ENCODE assay signal across 7 mouse cellular contexts in the genomic region with DNA sequence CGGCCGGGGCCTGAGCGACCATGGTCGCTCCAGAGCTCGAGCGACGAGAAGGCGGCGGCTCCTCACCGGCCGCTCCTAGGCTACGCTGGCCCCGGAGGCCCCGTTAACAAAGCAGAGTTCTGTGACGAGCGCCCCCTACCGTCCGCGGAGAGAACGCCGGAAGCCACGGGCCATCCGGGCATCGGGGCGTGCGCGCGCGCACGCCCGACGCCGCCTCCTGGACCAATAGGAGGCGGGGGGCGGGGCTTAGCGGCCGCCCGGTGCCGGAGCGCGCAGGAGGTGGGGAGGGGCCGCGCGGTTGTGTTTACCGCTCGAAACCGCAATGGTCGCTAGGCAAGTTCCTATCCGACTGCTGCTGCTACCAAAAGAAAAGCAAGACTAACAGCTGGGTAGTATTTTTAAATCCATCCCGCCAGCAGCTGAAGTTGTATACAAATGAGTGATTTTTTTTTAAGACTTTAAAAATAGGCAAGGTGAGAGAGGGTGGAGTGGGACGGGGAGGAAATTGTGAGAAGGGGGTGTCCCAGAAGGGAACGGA. TPM values are rescaled to one million over a fixed set of nuclear protein-coding genes. Genes with fewer than 3 reads are reported as not detected.
DNase-seq lines count a peak whose midpoint lies in the region; ATAC-seq lines count a peak whose summit lies in the region.

A gene (minus strand): TSS at position 155 of the 538 bp plus-strand sequence.

- H3K9me3 ChIP-seq in embryonic facial prominence, embryonic 10.5 days = no peaks in the 10 kb centered on the region
- H3K9me3 ChIP-seq in limb, embryonic 10.5 days (replicated peaks) = no peaks in the 10 kb centered on the region
- no peaks in the 10 kb centered on the region for H3K9me3 ChIP-seq in midbrain, embryonic 13.5 days

- peak within 1 kb of the TSS; percentile 91 for H3K4me3 ChIP-seq in embryonic facial prominence, embryonic 10.5 days
- peak within 1 kb of the TSS; percentile 89 for H3K4me3 ChIP-seq in limb, embryonic 10.5 days
- peak within 1 kb of the TSS; percentile 65 for H3K4me3 ChIP-seq in midbrain, embryonic 13.5 days (replicated peaks)

- H3K27me3 ChIP-seq in embryonic facial prominence, embryonic 10.5 days (replicated peaks; ENCODE audit: low read depth, poor library complexity, severe bottlenecking) = no peaks in the 10 kb centered on the region
- no peaks in the 10 kb centered on the region for H3K27me3 ChIP-seq in limb, embryonic 10.5 days (ENCODE audit: low read depth, poor library complexity, severe bottlenecking)
- no peaks in the 10 kb centered on the region for H3K27me3 ChIP-seq in midbrain, embryonic 13.5 days

- ATAC-seq in granulocyte monocyte progenitor cell, adult 5-6 weeks (replicated peaks; ENCODE audit: poor library complexity, severe bottlenecking) = peak; percentile 80
- peak; percentile 93 for ATAC-seq in midbrain, embryonic 13.5 days

- peaks cover 16% of the 10 kb centered on the region for H3K4me1 ChIP-seq in embryonic facial prominence, embryonic 10.5 days
- peaks cover 14% of the 10 kb centered on the region for H3K4me1 ChIP-seq in limb, embryonic 10.5 days
- peaks cover 30% of the 10 kb centered on the region for H3K4me1 ChIP-seq in midbrain, embryonic 13.5 days (replicated peaks)

- H3K27ac ChIP-seq in embryonic facial prominence, embryonic 10.5 days (replicated peaks) = peak within 1 kb of the TSS; percentile 100
- H3K27ac ChIP-seq in limb, embryonic 10.5 days = peak within 1 kb of the TSS; percentile 100
- peak within 1 kb of the TSS; percentile 99 for H3K27ac ChIP-seq in midbrain, embryonic 13.5 days

- peak within 1 kb of the TSS; percentile 99 for H3K9ac ChIP-seq in midbrain, embryonic 13.5 days (replicated peaks)

- peak; percentile 99 for DNase-seq in adrenal gland, postnatal 10 days
- peak; percentile 97 for DNase-seq in embryonic facial prominence, embryonic 10.5 days (ENCODE audit: low spot score)
- DNase-seq in kidney, adult 11 months = peak; percentile 91
- DNase-seq in limb, embryonic 10.5 days (ENCODE audit: low spot score) = peak; percentile 99
- DNase-seq in spleen, adult 12 weeks (ENCODE audit: low spot score) = peak; percentile 96

- H3K36me3 ChIP-seq in embryonic facial prominence, embryonic 10.5 days (replicated peaks) = peaks cover 38% of the 10 kb centered on the region
- peaks cover 37% of the 10 kb centered on the region for H3K36me3 ChIP-seq in limb, embryonic 10.5 days
- H3K36me3 ChIP-seq in midbrain, embryonic 13.5 days = peaks cover 12% of the 10 kb centered on the region

- WGBS in embryonic facial prominence, embryonic 10.5 days = 1% methylated on average over 52 of the region's 52 CpGs
- WGBS in limb, embryonic 10.5 days = under 1% methylated on average over 52 of the region's 52 CpGs
- under 1% methylated on average over 51 of the region's 52 CpGs for WGBS in midbrain, embryonic 13.5 days

- H3K4me2 ChIP-seq in midbrain, embryonic 13.5 days (replicated peaks) = peak within 1 kb of the TSS; percentile 85

RNA-seq across cellular contexts. Expression of the gene that starts here (rescaled TPM):
- 10 to 100 TPM; 41.1 to 46.2 TPM for total RNA-seq in adrenal gland, postnatal 10 days (2021)
- polyA plus RNA-seq in embryonic facial prominence, embryonic 10.5 days (2016; fragmentation: Nextera tagmentation; extraction: Ambion mirVana) = 58.9 and 64.4 TPM in 2 replicates
- 43.0 and 62.0 TPM in 2 replicates for total RNA-seq in granulocyte monocyte progenitor cell, adult 5-6 weeks (2014; fragmentation: Nextera tagmentation)
- 45.3 and 47.9 TPM in 2 replicates for total RNA-seq in granulocyte monocyte progenitor cell, adult 5-6 weeks (2017)
- polyA plus RNA-seq in limb, embryonic 10.5 days (2016; fragmentation: Nextera tagmentation; extraction: Ambion mirVana) = 56.3 and 62.4 TPM in 2 replicates
- polyA plus RNA-seq in midbrain, embryonic 13.5 days (2015; fragmentation: Nextera tagmentation; extraction: Ambion mirVana) = 65.5 and 67.5 TPM in 2 replicates

Comparison
In these comparisons a context has a peak if more than half of its experiments do, and no peak if none do; other contexts are left out.
1. Peak in every context shown above with its lines: DNase-seq, ATAC-seq, H3K4me3 ChIP-seq and H3K27ac ChIP-seq.